Mouse (Mus musculus) skeletal muscle tissue, postnatal 0 days (tissue): ENCODE data around the gene Rasgrp1. TPM values are rescaled to one million over a fixed set of nuclear protein-coding genes. Genes with fewer than 3 reads are reported as not detected.

Experiments used
- polyA plus RNA-seq: library from polyadenylated mRNA; unstranded; fragments of >200 nt; fragmentation: Nextera tagmentation; extraction: Ambion mirVana; gene quantifications from 2 replicates; pipeline ENCODE4 v1.2.1, GENCODE M21; 2015

The Rasgrp1 gene
- 0.08 and 0.16 TPM in 2 replicates for polyA plus RNA-seq

DNA sequence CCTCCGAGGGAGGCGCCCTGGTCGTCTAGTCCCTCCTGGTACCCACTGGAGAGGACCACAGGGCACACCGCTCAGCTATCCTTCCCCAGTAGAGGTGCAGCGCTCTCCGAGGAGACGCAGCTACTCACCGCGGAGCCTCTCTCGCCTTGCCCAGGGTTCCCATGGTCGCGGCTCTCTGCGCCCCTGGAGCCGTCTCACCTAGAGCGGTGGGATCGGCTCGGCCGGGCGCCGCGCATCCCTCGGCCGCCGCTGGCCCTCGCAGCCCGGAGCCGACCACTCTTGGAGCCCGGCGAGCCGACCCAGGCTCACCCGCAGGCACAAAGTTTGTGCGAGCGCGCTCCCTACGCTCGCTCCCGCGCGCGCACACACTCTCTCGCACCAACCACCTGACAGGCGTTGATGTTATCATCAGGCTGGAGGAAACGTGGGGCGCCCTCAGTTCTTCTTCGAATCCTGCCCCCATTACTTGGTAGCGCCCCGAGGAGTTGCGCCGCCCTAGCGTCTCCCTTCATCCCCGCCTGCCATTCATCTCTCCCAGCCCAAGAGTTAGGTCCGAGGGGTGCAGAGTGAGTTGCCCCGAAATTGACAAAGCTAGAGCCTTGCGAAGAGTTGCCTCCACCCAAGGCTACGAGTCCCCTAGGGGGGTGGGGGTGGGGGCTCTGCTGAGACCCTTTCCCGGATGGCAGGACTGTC lies at the start of gene Rasgrp1:
Gene Rasgrp1, minus strand, starts transcription at position 455 of the 693 bp plus-strand sequence.

DNA sequence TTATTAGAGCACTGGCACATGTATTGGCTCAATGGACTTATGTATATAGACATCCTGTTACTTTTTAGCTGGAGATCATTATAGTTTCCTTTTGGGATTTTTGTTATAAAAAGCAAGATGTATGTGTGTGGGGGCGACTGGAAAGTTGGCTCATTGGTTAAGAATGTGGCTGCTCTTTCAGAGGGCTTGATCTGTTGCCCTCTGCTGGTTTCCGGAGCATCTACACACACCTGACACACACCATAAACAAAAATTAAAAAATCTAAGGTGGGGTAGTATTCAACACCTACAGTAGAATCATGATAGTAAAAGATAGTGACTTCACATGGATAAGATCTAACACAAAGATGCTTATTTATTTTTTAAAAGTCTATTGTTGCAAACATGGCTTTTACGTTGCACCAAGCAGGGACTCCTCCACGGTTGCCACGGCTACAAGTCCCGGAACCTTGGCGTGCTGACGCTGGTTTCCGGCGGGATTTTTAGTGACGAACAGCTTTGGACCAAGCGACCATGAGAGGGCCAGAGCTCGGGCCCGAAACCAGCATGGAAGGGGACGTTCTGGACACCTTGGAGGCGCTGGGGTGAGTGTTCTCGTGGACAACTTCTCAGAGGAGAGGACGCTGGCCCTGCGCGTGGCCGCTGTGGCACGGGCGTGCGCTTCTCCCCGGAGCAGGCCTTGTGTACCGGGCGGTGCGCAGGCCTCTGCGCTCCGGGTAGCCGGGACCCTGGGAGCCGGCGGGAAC lies 93.4 kb downstream of the Rasgrp1 start, which contains the start of gene Fam98b:
Gene Fam98b, plus strand, starts transcription at position 485 of the 746 bp plus-strand sequence.

Other genes starting within 250 kb of the Rasgrp1 start
- gene Spred1, start 221.6 kb downstream of the Rasgrp1 start, polyA plus RNA-seq, result 6.1 and 6.5 TPM in 2 replicates
- gene Fam98b, start 93.3 kb downstream of the Rasgrp1 start, polyA plus RNA-seq, result 7.3 and 7.4 TPM in 2 replicates